Mouse (Mus musculus) stomach, embryonic 16.5 days (tissue): Measurements from ENCODE around the gene Otud1. TPM values are rescaled to one million over a fixed set of nuclear protein-coding genes. Genes with fewer than 3 reads are reported as not detected.

Experiments used
- ATAC-seq: fragments of 200-750 bp; cut with Nextera tagmentation; 2 replicates; pipeline ENCODE4 v1.8.0; 2017; ENCODE audit warnings: moderate number of reproducible peaks, moderate TSS enrichment; ENCODE audit not compliant: insufficient read depth, low FRiP score
- H3K27ac ChIP-seq: fragments of 300-500 bp; sonication (generic); 2 replicates; pipeline ENCODE4 v1.5.1; 2014; ENCODE audit warnings: low read length
- H3K27me3 ChIP-seq: fragments of 300-500 bp; sonication (generic); 2 replicates; pipeline ENCODE4 v1.6.1; 2014; ENCODE audit warnings: low read length, control low read depth, mixed read lengths; ENCODE audit not compliant: control insufficient read depth, insufficient read depth
- H3K36me3 ChIP-seq: fragments of 300-500 bp; sonication (generic); 2 replicates; pipeline ENCODE4 v1.6.1; 2014; ENCODE audit warnings: low read length; ENCODE audit not compliant: control insufficient read depth, insufficient read depth
- H3K4me1 ChIP-seq: fragments of 300-500 bp; sonication (generic); 2 replicates; pipeline ENCODE4 v1.6.1; 2014; ENCODE audit warnings: low read length, control low read depth, mixed read lengths; ENCODE audit not compliant: control insufficient read depth, insufficient read depth
- H3K4me2 ChIP-seq: fragments of 300-500 bp; sonication (generic); 2 replicates; pipeline ENCODE4 v1.6.1; 2014; ENCODE audit warnings: low read depth, low read length, mixed read lengths
- H3K4me3 ChIP-seq: fragments of 300-500 bp; sonication (generic); replicated peaks from 2 replicates; pipeline ENCODE4 v1.5.1; 2014; ENCODE audit warnings: mild to moderate bottlenecking, low read length
- H3K9ac ChIP-seq: fragments of 300-500 bp; sonication (generic); 2 replicates; pipeline ENCODE4 v1.6.1; 2014; ENCODE audit warnings: low read length
- H3K9me3 ChIP-seq: fragments of 300-500 bp; sonication (generic); replicated peaks from 2 replicates; pipeline ENCODE4 v1.6.1; 2016; ENCODE audit warnings: low read length, control low read depth; ENCODE audit not compliant: control insufficient read depth
- WGBS: fragments of 180-500 bp; shearing (Covaris S2); extraction: QIAGEN DNeasy Blood & Tissue Kit; methylation state at CpG from one replicate; pipeline ENCODE4 v1.1.7; 2014; 5-methylcytosine and 5-hydroxymethylcytosine counted together
- polyA plus RNA-seq: library from polyadenylated mRNA; unstranded; fragments of >200 nt; fragmentation: Nextera tagmentation; extraction: Ambion mirVana; gene quantifications from 2 replicates; pipeline ENCODE4 v1.2.1, GENCODE M21; 2015

Otud1 gene
- polyA plus RNA-seq, 1 experiment from 2014 or later, result 1.7 TPM

- Histone ChIP-seq H3K36me3 (no peaks in the 10 kb centered on the region), H3K9ac (no peak overlapping the region), H3K27ac (no peak overlapping the region), H3K9me3 (no peaks in the 10 kb centered on the region), H3K27me3 (no peaks in the 10 kb centered on the region), H3K4me1 (no peaks in the 10 kb centered on the region), H3K4me3 (no peak overlapping the region), H3K4me2 (no peak overlapping the region)
- no peak for ATAC-seq
- WGBS, result 62% methylated on average over 4 of the region's 4 CpGs
These were observed 11.4 kb upstream of the Otud1 start for GRCm38 (mm10) chr2:19646144-19646543.

- no peaks in the 10 kb centered on the region for H3K27me3 ChIP-seq
- 14% methylated on average over 1 of the region's 1 CpGs for WGBS
- no peaks in the 10 kb centered on the region for H3K9me3 ChIP-seq
- H3K36me3 ChIP-seq, result no peaks in the 10 kb centered on the region
- H3K4me2 ChIP-seq, result no peak overlapping the region
- no peaks in the 10 kb centered on the region for H3K4me1 ChIP-seq
- no peak for ATAC-seq
- no peak overlapping the region for H3K9ac ChIP-seq
- no peak overlapping the region for H3K4me3 ChIP-seq
- no peak overlapping the region for H3K27ac ChIP-seq
These were observed 10.6 kb upstream of the Otud1 start for GRCm38 (mm10) chr2:19646910-19647309.

GRCm38 (mm10) chr2:19656436-19656835, 1.1 kb upstream of the Otud1 start:
- Histone ChIP-seq H3K36me3 (no peaks in the 10 kb centered on the region), H3K9ac (no peak overlapping the region), H3K27ac (no peak overlapping the region), H3K4me3 (peak overlapping the region; percentile 77; the same call in 1 of the 2 replicates), H3K9me3 (no peaks in the 10 kb centered on the region), H3K4me2 (peak overlapping the region; percentile 54), H3K27me3 (no peaks in the 10 kb centered on the region), H3K4me1 (0 out of 2 replicates have a peak, but pooled peaks cover 5% of the 10 kb centered on the region)
- 19% methylated on average over 5 of the region's 5 CpGs for WGBS
- ATAC-seq, result no peak

- Histone ChIP-seq H3K27ac (peak overlapping the region; percentile 92), H3K4me1 (0 out of 2 replicates have a peak, but pooled peaks cover 5% of the 10 kb centered on the region), H3K9me3 (no peaks in the 10 kb centered on the region), H3K9ac (peak overlapping the region; percentile 88), H3K27me3 (no peaks in the 10 kb centered on the region), H3K4me3 (peak overlapping the region; percentile 77), H3K4me2 (peak overlapping the region; percentile 54), H3K36me3 (no peaks in the 10 kb centered on the region)
- peak; percentile 79 for ATAC-seq
- WGBS, result under 1% methylated on average over 108 of the region's 108 CpGs
These were observed 483 bp downstream of the Otud1 start for GRCm38 (mm10) chr2:19657881-19658589.

GRCm38 (mm10) chr2:19658661-19659384, 1.3 kb downstream of the Otud1 start:
- Histone ChIP-seq H3K27ac (peak overlapping the region; percentile 92; the same call in 1 of the 2 replicates), H3K36me3 (no peaks in the 10 kb centered on the region), H3K4me1 (0 out of 2 replicates have a peak, but pooled peaks cover 5% of the 10 kb centered on the region), H3K4me3 (peak overlapping the region; percentile 77), H3K9ac (peak overlapping the region; percentile 88), H3K27me3 (no peaks in the 10 kb centered on the region), H3K9me3 (no peaks in the 10 kb centered on the region), H3K4me2 (peak overlapping the region; percentile 54)
- peak; percentile 6; the same call in 1 of the 2 replicates for ATAC-seq
- WGBS, result 3% methylated on average over 49 of the region's 49 CpGs

- H3K27ac ChIP-seq, result no peak overlapping the region
- H3K27me3 ChIP-seq, result no peaks in the 10 kb centered on the region
- H3K36me3 ChIP-seq, result no peaks in the 10 kb centered on the region
- no peak overlapping the region for H3K4me2 ChIP-seq
- H3K9me3 ChIP-seq, result no peaks in the 10 kb centered on the region
- H3K4me3 ChIP-seq, result no peak overlapping the region
- no peak for ATAC-seq
- no peak overlapping the region for H3K9ac ChIP-seq
- 0 out of 2 replicates have a peak, but pooled peaks cover 5% of the 10 kb centered on the region for H3K4me1 ChIP-seq
These were observed 3.3 kb downstream of the Otud1 start for GRCm38 (mm10) chr2:19660875-19661274.

GRCm38 (mm10) chr2:19663146-19663848, 5.7 kb downstream of the Otud1 start:
- H3K36me3 ChIP-seq, result no peaks in the 10 kb centered on the region
- WGBS, result 73% methylated on average over 4 of the region's 4 CpGs
- no peaks in the 10 kb centered on the region for H3K27me3 ChIP-seq
- H3K9me3 ChIP-seq, result no peaks in the 10 kb centered on the region
- H3K4me1 ChIP-seq, result 0 out of 2 replicates have a peak, but pooled peaks cover 5% of the 10 kb centered on the region
- no peak overlapping the region for H3K9ac ChIP-seq
- no peak overlapping the region for H3K4me2 ChIP-seq
- H3K27ac ChIP-seq, result no peak overlapping the region
- ATAC-seq, result no peak
- no peak overlapping the region for H3K4me3 ChIP-seq

GRCm38 (mm10) chr2:19664147-19664546, 6.6 kb downstream of the Otud1 start:
- Histone ChIP-seq H3K27ac (no peak overlapping the region), H3K4me2 (no peak overlapping the region), H3K4me1 (0 out of 2 replicates have a peak, but pooled peaks cover 3% of the 10 kb centered on the region), H3K9ac (no peak overlapping the region), H3K27me3 (no peaks in the 10 kb centered on the region), H3K4me3 (no peak overlapping the region), H3K36me3 (no peaks in the 10 kb centered on the region), H3K9me3 (no peaks in the 10 kb centered on the region)
- ATAC-seq, result no peak
- WGBS, result 56% methylated on average over 6 of the region's 6 CpGs
